Mouse (Mus musculus) frontal cortex, postnatal 14 days (tissue): ENCODE measurements at regions not wholly inside any gene's neighbourhood (a gene's known extent, or its start where the extent isn't known, plus 50 kb on each side); places are given as distances from the start of the nearest gene placed in this dataset.
A peak's percentile ranks its signal among the peaks of the same experiment; 100 is the strongest.
"Not testable (repeated sequence)": the region's sequence is repeated elsewhere in the genome, so short reads cannot be mapped to it uniquely, and the experiment has no call there.

Experiments used
- DNase-seq, 2 experiments: peaks; one replicate each; pipeline ENCODE4 v3.0.0; 2022; ENCODE audit warnings: low spot score in 2 of 2

DNA sequence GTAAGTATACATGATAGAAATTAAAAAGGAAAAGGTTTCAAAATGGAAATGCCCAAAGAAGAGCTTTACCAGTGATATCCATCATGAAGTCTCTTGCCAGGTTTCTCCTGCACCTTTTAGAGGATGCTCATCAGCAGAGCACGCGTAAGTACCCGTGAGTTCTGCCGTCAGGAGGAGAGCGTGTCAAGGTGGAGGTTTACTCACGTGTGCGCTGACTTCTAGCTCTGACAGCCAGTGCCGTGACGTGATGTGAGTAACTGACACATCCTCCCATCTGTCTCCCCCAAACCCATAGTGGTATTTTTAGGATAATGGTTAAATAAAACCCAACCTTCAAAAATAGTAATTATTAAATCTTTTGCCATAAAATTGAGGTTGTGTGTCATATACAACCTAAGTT, 55.3 kb downstream of the Adra2a start:
- no peak for DNase-seq

DNA sequence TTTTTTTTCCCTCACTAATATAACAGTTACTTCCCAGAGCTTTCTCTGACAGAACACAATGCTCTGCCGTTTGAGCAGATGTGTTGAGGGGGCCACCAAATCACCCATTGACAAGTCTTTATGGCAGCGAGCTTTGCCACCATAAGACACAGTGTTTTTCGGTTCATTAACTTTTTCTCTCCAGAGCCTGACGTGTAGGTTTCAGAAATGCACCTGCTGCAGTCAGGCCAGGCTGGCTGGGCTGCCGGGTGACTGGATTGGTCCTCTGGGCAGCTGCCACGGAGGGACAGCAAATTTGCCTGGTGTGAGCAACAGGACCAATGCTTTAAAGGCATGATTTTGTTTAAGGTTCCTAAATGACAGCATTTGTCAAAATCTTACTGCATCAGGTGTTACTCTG, 55.8 kb downstream of the Adra2a start:
- DNase-seq, result no peak

DNA sequence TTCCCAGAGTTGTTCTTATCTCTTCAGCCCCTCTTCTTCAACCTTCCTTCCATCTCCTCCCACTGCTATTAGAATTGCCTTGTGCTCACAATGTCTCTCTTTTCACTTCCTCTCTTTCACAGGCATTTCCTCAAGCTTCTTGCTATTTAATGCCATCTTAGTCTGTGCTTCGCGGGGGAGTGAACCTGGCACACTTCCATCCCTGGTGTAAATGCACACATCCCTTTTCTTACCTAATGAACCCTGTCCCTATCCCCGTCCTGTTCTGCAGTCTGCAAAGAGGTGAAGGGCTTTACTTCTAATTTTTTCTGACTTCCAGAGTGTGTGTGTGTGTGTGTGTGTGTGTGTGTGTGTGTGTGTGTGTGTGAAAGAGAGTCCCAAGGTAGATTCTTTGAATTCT, 62.6 kb downstream of the Adra2a start:
- no peak for DNase-seq

DNA sequence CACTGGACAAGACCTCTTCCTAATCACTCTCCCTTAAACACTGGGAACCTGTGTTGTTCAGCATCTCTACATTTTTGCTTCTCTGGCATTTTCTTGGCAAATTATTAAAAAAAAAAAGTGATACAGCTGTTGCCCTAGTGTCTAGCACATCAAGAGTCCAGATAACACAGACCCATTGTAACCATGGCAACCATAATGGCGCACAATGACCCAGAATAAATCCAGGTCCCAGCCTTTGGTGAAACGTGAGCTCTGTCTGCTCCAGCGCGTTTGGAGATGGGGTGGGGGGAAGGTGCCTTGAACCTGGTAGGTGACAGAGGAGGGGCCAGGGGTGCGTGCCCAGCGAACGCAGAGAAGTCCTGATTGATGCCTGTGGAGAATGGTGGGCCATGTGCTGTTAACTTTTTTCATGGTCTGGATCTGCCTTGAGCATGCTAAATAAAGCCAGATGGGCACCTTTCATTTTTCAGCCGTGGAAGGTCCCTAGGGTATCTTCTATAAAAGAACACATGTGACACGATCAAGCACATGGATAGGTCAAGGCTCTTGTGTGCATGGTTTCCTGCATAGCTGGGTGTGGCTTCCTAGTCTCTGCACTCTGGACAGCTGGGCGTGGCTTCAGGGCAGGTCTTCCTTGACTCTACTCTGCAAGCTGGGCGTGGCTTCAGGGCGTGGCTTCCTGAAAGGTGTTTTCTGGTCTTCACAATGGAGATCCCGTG, 63.3 kb downstream of the Adra2a start:
- DNase-seq, result no peak

DNA sequence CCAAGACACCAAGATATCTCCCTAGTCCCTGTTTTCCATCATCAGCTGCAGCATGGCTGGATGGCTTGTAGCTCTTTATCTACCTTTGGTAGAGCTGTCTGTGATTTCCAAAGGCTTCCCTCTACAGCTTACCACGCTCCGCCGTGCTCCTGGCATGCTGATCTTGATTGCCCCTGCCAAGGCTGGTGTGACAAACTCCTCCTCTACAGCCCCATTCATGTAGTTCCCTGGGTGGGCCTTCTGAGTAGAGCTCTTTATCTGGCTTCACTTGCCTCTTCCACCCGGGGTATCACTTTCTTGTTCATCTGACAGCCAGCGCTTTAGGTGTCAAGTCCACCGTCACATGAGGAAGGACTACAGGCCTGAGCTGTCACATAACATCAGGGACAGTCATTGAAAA, 66.1 kb downstream of the Adra2a start:
- DNase-seq, result no peak

DNA sequence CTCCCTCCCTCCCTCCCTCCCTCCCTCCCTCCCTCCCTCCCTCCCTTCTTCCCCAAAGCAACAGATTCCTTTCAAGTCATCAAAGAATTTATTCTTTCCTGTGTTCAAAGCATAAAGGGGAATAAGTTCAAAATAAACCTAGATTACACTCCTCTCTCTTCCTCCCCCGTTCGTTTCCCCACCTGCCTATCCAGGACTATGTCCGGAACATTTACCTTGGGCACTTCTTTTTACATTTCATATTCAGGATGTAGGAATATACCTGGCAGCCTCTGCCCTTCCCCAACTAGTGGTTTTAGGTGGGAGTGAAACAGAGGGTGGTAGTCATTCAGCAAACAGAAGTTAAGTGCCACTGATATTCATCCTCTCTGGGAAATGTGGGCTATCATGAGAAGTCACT, 68.7 kb downstream of the Adra2a start:
- no peak for DNase-seq

DNA sequence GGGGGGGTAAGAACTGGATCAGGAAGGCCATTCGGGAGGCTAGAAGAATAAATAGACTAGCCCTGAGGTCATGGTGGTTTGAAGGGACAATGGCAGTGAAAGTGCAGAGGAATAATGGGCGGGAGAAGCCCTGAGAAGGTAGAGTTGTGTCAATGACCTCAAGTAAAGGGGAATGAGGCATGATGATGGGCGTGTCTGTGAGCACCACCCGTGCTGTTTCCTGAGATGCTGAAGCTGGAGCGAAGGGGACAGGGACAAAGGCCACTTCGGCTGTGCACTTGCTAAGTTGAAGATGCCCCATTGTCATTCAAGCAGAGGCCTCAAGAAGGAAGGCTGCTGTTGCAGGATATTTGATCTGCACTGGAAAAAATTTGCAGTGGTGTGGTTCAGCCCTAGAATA, 69.5 kb downstream of the Adra2a start:
- DNase-seq, result no peak

DNA sequence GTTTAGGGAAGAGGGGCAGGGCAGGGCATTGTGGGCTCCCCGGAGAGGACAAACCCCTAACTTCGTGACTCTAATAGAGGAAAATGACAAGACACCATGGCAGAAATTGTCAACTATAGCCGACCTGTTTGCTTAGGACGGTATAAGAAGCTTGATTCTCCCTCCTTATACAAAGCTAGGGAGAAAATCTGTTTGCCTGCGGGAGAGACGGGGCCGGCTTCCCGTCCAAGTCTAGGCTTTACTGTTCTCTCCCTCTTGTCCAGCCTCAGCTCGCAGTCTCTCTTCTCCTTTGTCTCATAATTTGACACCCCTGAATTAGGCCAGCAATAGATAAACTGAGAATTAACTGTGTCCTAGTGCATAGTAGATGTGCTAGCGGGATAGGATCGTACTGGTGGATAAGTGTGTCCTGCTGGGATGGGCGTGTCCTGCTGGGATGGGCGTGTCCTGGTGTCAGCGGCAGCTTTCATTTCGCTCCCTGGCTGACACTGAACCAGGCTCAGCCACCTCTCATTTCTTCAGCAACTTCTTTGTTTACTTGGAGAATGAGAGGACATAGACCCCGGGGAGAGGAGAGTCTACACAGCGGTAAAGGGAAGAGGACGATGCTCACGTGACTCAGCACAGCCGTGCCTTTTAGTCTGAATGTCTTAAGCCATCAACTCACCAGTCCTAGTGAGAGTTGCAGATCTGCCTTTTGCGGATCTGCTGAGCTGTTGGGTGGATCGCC, 70.8 kb downstream of the Adra2a start:
- DNase-seq, result peak in 1 of 2 experiments; percentile 18

DNA sequence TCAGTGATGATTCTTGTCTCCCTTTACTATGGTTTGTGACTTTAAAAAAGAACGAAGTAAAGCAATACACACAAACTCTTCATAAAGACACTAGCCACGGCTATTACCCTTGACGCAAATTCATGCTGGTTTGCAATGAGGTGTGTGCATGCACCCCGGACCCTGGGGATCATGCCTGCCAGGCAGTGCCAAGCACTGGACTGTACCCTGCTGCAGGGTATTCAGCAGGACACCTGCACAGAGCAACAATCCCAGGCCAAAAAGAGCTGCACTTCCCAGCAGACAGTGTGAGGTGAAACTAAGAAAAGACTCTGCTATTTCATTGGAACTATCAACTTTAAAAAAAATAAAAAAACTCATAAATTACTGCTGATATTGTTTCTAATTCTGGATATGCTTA, 71.4 kb downstream of the Adra2a start:
- DNase-seq, result no peak

DNA sequence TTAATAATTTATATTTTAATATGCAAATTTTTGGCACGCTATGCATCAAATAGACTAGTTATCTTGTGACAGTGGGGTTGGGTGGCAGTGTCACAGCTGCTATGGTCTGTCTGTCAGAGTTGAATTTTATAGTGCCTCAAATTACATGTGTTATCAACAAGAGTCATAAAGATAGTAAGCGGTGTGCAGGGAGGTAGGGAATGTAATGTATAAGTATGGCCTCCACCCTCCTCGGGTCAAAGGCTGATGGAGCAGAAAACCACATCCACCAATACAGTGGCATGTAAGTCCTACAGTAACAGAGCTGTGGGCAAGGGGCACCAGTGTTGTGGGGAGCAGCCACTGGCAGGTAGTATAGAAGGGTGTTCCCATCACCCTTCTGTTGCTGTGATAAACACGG, 72.9 kb downstream of the Adra2a start:
- DNase-seq, result no peak

DNA sequence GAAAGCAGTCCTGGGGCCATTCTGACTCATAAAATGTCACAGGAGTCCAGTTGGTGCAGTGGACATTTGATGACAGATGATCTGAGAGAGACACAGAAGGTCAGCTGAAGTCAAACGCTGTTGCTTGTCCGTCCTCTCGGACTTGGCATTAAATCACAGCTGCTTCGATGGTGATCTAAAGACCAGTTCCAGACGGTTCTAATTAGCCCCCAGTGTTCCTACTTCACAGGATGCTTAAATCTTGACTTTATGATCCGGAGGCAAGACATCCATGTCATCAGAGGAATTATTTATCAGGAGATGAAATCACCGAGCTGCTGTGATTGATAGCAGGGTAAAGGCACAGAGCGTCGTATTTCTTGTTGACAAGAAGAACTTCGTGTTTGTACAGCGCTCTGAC, 73.7 kb downstream of the Adra2a start:
- no peak for DNase-seq

DNA sequence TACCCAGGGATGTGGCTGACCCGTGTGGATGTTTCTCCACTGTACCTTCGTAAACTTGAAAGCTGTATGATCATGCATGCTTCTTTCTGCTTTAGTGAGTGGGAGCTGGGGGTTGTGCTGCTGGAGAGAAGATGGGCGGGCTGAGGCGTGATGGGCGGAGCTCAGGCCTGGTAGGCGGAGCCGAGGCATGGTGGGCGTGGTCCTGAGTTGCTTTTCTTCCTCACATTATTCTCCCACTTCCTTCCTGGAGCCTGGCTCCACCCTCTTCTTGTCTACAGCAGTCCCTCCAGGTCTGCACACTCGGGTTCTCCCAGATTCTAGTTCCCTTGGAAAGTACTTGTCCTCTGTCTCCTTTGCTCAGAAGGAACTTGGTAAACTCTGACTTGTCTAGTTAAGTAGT, 79.6 kb downstream of the Adra2a start:
- no peak for DNase-seq

DNA sequence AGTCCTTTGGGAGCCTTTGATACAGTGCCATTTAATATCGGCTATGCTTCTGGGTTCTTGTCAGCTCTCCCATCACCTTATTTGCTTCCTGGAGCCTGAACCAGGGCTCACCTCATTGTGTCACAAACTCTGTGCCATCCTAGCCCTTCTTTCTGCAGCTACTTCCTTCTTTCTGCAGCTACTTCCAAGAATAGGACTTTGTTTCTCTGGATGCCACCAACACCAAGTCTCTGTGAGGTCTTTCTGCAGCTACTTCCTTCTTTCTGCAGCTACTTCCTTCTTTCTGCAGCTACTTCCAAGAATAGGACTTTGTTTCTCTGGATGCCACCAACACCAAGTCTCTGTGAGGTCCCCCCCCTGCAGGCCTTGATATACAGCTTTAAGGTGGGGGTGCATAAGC, 107.8 kb downstream of the Adra2a start:
- DNase-seq, result not testable (repeated sequence)

DNA sequence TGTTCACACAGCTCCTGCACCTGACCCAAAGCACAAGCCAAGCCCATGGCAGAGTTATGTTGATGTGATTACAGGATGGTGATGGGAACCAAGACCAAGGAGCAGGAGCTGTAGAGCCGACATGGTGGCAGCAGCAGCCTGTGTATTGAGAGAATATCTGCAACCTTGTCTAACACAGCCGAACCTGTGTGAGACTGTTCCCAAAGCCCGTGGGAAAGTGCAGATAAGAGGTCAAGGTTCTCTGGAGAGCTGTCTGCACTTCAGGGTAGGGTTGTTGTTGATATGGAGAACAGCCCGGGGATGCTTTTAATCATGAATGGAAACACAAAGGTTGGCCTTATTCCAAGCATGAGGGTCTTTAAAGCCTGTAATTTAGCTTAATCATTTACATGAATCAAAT, 110.4 kb downstream of the Adra2a start:
- DNase-seq, result no peak

DNA sequence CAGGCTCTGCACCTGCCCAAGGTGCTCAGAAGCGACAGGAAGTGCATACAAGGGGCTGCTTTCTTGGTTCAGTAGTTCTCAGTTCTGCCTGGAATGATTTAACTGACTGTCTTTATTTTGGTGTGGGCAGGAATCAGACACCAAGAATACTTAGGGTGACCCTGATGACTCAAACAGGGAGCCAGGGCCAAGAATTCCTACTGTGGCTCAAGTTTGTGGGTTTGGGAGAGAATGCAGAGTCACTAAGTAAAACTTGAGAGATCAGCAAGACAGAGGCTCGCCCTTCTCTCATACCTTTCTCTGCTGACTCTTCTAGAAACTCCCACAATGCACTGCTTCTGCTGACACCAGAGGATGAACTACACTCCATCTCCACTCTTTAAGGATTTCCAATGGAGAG, 126.4 kb downstream of the Adra2a start:
- no peak for DNase-seq

DNA sequence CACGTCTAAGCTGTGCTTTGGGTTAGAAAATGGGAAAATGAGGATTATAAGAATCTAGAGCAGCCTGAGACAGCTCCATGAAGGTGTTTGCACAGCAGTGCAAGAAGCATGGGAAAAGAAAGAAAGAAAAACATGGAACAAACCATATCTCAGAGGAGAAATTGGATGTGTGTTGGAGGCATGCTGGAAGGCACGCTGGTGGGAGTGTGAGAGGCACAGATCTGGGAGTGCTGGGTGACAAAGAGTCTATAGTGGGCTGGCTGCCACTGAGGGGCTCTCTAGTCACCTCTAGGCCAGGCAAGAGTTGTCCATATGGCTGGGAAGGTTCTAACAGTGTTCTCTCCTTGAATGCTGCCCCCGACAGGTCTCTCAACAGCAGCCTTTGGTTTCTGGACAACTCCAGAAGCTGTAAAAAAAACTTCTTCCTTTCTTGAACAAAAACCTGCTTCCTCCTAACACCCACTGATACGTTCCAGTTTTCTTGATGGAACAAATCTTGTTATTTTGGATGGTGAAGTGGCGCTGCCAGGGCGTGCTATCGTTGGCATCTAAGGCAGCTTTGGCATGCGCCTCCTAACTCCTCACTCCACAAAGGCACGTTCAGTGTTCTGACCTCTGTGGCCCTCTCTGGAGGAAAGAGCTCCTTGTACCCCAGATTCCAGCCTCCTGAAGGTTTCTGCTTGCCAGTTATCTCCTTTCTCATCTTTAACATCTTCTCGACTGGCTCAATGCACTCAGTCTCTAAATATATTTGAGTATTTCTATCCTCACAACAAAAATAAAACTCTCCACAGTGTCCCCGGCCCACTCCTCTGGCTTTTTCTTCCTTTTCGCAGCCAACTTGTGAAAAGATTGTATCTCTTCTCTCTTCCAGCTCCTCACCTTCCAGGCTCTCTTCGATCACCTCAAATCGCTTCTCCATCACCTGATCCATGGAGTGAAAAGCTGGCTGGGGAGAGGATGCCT, 130.4 kb downstream of the Adra2a start:
- DNase-seq, result no peak

DNA sequence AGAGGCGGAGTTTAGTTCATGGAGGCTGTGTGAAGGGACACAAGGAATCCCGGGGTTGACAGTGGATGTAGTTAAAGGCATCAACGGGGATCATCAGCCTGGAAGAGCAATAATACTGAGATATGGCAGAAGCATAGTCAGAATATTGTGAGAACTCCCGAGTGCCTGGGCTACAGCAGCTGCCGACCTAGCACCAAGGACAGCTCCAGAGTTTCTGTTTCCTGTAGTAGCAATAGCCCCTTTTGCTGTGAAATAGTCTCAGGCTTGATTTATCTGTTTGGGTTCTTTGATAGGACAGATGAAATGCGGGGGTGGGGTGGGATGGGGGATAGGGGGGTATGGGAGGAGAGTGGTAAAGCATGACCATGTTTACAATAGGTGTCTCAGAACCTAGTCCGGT, 131.8 kb downstream of the Adra2a start:
- DNase-seq, result no peak

DNA sequence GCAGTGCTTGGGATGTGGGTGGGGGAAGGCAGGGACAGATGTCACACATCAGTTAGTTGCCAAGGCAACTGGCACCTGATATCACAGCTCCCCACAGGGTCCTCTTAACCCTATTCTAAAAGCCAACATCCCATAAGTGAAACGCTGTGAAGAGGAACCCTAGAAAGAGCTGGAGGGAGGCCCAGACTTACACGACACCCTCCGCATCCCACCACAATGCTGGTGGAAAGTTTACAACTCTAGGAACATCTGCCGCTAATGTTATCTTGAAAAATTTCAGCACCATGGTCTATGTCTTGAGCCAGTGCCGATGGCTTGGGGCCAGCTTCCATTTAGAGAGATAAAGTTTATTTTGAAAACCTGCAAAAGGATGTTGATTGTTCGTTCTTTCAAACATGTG, 133.5 kb downstream of the Adra2a start:
- no peak for DNase-seq

DNA sequence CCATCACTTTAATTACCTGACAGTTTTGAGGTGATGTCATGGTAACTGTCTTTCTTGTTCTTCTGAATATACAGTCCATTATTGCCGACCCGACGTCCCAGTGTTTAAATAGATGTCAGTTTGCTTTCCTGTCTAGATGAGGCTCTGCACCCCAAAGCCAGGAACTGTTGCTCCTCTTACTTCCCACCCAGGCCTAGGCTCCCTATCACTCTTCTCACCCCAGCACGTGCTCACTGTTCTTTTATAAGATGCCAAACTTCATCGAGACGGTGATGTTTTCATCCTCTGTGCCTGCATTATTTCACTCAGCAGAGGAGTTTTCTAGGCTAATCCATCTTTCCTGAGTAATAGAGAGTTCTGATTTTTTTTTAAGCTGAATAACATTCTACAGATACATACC, 156.5 kb downstream of the Adra2a start:
- DNase-seq, result no peak

DNA sequence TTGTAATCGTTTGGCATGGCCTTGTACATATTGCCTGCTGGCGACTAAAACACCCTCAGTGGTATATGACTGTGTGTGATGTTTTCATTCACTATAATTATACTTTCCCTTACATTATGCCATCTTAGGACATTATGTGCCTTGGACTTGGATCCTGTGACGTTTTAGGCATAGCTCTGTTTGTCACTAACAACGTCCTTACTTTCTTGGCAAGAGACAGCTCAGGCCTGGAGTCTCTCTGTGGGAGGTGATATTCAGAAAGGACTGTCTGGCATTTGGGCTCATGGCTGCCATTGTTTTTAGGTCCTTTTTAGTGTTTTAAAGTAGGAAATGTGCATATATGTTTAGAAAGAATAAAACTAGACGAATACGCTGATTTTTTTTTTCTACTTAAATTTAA, 158.5 kb downstream of the Adra2a start:
- DNase-seq, result no peak

DNA sequence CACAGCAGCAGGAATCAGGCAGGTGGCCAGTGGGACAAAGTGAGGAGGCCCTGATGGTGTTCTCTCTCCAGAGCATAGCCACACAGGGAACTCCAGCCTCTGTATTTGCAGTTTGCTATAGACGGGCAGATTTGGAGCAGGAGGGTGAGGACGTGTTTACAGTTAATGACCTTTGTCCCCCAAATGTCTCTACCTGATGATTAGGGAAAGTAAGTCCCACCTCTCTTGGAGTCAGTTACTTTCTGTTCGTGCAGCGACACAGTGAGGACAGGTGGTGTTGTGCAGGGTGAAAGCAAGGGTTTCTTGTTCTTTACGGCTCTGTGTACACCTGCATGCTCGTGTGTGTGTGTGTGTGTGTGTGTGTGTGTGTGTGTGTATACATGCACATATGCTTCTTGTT, 162.9 kb downstream of the Adra2a start:
- no peak for DNase-seq

DNA sequence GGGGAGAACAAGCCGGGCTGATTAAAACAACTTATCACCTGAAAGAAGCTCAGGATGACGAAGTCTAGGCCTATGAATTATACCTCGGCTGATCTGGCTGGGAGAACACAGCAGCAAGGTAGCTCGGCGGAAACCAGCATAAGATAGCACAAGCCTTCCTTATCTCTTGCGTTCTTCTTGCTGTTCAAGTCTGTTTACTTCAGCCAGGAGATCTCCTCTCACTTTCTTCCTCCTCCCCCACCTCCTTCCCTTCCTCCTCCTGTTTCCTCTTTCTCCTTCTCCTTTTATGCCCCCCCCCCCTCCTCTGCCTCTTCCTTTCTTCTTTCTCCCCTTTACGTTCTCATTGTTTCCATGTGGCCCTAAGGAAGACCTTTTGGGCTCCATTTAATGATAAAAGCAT, 168.2 kb downstream of the Adra2a start:
- no peak for DNase-seq

DNA sequence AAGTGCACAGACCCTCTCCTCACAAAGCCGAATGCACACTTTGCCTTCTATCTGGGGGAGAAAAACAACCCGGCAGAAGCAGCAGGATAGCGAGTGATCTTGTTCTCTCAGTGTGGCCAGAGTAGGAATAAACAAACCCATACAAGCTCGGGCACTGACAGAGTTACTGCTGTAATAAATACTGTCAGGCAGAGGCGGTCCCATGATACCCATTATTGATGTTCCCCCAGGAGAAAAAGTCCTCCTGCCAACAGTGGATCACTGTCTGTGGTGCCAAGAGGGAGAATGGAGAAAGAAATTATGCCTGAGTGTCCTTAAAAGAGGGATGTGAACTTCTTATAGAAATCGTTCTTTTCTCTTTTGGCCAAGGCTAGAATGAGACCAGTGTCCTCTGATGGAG, 200.2 kb downstream of the Adra2a start:
- no peak for DNase-seq
